Mouse (Mus musculus) gastrocnemius, adult 18-20 months (tissue): ENCODE measurements at regions not wholly inside any gene's neighbourhood (a gene's known extent, or its start where the extent isn't known, plus 50 kb on each side); places are given as distances from the start of the nearest gene placed in this dataset.
"Not testable (repeated sequence)": the region's sequence is repeated elsewhere in the genome, so short reads cannot be mapped to it uniquely, and the experiment has no call there.

ENCODE experiments used
- DNase-seq: peaks from one replicate; pipeline ENCODE4 v3.0.0; 2021; ENCODE audit warnings: low spot score

DNA sequence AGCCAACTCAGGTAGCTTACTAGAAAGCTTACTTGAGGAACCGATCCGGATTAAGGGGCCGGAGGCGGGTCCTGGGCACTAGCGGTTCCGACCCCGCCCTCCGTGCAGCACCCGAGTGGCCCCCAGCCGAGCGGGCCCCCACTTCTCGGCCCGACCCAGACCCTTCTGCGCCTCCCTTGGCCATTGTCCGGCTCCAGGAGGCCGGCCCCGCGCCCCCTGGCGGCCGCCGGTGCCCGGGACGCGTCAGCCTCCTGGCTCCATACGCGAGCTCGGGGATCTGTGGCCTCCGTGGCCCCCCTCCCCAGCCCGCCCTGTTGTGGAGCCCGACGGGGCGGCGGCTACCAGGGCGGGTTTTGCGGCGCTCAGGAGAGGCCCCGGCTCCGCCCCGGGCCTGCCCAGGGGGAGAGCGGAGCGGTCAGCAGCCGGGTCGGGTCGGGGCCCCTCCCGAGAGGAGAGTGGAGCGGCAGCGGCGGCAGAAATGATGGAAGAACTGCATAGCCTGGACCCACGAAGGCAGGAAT, 94.3 kb upstream of the Zfp986 start:
- peak; percentile 10 for DNase-seq

DNA sequence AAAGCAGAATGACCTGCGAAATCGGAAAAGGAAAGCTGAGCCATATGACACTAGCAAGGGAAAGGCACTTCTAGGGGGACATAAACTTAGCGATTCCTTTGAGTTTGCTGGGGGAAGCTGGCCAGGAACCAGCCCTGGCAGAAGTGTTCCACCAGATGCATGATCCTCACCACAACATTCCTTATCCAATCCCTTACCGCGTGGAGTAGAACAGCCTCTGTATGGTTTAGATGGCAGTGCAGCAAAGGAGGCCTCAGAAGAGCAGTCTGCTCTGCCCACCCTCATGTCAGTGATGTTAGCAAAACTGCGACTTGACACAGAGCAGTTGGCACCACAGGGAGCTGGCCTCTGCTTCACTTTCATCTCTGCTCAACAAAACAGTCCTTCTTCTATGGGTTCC, 93.7 kb upstream of the Zfp986 start:
- not testable (repeated sequence) for DNase-seq

DNA sequence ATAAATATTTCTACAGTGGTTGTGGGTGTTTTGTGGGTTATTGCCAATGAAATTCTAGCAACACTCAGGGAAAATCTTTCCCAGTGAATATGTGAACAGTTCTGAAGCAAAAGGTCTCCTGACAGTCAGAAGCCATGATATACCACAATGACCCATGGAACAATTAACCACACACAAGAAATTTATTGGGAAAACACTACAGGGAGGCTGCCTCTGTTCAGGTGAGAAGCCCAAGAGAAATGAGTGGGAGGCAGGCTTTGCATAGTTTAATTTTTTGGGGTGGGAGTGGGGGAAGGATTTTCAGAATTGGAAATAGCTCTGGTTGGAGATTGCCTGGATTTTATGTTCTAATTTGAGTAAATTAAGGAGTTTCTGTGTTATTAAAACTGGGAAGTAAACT, 92.1 kb upstream of the Zfp986 start:
- DNase-seq: not testable (repeated sequence)

DNA sequence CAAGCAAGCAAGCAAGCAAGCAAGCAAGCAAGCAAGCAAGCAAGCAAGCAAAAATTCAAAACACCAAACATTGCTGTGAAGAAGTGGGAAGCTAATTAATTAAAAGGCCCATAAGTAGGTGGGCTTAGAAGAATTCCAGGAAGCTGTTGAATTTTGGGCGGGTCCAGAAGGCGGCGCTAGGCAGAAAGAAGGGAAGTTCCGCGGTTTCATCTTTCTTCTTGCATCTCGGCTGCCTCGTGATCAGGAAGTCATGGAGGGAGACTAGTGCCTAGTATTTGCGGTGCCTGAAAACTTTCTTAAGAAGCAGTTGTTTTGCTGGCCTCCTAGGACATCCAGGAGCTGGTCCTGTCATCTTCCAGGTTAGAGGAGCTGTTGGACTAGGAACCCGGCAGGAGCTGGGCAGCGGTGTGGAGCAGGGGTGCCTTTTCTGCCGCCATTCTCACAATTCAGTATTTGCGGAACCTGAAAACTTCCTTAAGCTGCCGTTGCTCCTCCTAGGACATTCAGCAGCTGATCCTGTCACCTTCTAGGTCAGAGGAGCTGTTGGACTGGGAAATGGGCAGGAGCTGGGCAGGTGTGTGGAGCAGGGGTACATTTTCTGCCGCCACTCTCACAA, 87.2 kb upstream of the Zfp986 start:
- not testable (repeated sequence) for DNase-seq

DNA sequence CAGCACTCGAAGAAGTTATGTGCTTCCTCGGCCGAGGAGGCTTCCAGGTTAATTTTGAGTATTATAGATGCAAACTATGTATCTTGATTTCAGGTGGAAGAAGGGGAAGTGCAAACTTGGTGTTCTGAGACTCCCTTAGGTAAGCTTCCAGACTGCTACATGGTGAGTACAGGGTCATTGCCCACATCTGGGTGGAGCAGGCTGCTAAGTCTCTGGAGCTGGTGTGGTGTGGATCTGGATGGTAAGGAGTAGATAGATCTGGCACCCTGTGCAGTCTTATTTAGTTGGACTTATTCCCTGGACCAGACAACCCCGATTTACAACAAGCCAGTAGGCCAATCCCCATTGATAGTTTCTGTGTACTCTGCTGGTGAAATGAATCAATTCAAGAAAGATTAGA, 53.9 kb upstream of the Zfp986 start:
- DNase-seq: not testable (repeated sequence)
